Mouse (Mus musculus): ENCODE measurements around the gene Itpka. TPM values are rescaled to one million over a fixed set of nuclear protein-coding genes. Genes with fewer than 3 reads are reported as not detected.

Gene Itpka
- polyA plus RNA-seq, 1 experiment from 2014 or later: 2.1 TPM

DNA sequence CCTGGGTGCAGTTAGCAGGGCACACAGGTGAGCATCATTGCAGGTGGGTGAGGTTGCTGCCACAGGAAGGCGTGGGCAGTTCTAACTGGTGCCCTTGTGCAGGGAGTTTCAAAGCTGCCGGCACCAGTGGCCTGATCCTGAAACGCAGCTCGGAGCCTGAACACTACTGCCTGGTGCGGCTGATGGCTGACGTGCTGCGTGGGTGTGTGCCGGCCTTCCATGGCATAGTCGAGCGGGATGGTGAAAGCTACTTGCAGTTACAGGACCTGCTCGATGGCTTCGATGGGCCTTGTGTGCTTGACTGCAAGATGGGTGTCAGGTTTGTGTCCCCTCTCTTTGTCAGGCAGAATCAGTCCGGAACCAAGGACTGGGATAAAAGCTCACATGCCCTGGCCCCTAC, 7.1 kb downstream of the Itpka start:
- no peak for DNase-seq (ENCODE audit: low spot score)

DNA sequence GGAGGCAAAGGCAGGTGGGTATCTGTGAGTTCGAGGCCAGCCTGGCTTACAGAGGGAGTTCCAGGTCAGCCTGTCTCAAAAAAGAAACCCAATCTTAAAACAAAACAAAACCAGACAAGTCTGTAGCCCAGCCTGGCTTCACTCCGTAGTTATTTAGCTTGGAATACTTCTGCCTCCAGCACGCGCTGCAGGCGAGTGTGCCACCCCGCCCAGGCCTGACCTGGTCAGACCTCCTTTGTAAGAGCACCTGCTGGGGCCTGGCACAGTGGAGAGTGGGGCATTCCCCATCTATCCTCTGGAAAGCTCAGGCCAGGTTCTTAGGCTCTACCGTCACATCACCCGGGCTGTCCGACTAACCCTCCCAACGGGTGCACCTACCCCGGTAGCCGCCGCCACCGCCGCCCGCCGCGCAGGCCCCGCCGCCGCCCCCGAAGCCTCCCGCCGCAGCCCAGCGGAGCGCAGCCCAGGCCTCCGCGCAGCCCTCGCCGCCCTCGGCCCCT, 15.5 kb downstream of the Itpka start:
- DNase-seq (ENCODE audit: low spot score): no peak

- peak; percentile 29 for DNase-seq (ENCODE audit: low spot score)
These were observed 16.1 kb downstream of the Itpka start for GRCm38 (mm10) chr2:119758101-119758843.

GRCm38 (mm10) chr2:119758844-119759835, 17.0 kb downstream of the Itpka start:
- peak; percentile 36 for DNase-seq (ENCODE audit: low spot score)

- no peak for DNase-seq (ENCODE audit: low spot score)
These were observed 18.1 kb downstream of the Itpka start, which contains the start of gene Ltk for GRCm38 (mm10) chr2:119760251-119760650. Gene Ltk, minus strand, starts transcription at chr2:119760431.

DNA sequence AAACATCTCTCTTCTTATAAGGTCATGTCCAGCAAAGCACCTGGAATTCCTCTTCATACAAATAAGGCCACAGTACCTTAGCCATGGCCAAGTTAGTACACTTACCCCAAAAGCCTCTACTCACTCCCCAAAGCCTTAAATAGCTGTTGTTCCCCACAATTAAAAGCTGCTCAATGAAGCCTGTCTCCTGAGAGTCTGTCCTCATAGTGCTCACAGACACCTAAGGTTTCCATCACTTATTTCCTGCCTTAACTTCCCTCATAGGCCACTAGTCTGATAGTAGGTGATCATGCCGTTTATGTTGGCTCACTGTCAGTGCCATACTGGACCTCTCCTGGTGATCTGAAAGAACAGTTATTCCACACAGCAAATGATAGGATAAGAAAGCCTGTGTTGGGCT, 20.1 kb downstream of the Itpka start:
- no peak for DNase-seq (ENCODE audit: low spot score)

DNA sequence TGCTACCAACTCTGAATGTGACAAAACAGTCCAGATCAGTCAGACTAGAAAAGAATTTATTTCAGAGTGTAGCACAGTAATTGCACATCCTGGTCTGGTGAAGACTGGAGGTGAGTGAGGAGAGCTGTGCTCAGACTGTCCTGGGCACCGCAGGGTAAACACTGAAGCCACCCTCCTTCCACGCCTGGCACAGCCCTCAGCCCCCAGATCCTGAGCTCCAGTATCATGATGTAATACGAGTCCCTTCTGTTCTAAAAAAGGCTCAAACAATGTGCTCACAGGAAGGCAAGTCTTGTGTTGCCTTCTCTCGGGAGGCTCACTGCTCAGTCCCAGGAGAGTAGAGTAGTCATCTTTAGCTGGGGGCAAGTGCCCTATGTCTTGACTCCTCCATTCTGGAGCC, 21.8 kb downstream of the Itpka start:
- no peak for DNase-seq (ENCODE audit: low spot score)

DNA sequence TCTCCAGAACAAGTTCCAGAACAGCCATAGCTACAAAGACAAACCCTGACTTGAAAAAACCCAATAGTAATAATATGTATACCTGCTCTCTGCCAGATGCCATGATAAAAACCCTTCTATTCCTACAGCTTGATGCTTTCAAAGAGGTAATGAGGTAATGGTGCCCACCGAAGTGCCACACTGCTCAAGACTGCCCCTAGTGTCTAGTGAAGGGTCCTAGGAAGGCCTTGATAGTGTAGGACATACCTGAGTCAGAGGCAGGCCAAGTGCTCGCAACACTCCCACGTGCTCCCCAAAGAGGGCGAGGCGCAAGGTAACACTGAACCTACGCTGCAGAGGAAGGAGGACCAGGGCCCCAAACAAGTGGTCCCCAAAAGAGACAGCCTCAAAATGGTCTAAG, 25.1 kb downstream of the Itpka start:
- DNase-seq (ENCODE audit: low spot score): peak; percentile 32

DNA sequence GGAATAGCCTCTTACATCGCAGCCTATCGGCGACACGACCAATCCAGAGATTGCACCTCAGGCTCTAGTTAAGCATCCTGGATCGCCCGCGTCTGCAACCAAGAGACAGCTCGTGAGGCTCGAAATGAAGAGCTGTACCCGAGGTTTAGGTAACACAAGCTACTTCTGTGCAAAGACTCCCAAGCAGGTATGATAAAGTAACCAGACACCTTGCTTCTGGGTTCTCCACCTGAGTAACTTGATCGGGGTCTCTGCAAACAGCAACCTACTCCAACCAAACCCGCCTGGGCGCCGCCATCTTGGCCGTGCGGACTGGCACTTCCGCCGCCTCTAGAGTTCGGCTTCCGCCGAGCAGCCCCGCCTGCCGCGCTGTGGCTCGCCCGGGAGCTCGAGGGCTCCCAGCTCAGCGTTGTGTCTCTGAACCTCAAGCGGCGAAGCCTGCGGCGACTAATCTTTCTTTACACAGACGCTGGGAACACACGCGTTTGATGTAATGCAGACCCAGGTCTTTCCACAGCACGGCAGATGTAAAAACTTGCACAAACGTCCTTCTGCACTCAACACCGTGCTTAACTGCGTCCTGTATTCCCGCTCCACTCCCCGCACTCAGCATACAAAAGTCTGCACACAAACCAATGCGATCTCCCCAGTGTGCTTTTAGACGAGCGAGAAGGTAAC, 45.2 kb downstream of the Itpka start, which contains the start of gene Rpap1:
Rpap1 (minus strand) TSS at position 332 of the 678 bp plus-strand sequence.
- peak; percentile 85 for DNase-seq (ENCODE audit: low spot score)

GRCm38 (mm10) chr2:119789996-119790395, 47.9 kb downstream of the Itpka start:
- no peak for DNase-seq (ENCODE audit: low spot score)

GRCm38 (mm10) chr2:119797279-119797783, 55.2 kb downstream of the Itpka start, which contains the start of gene Tyro3:
Gene Tyro3, plus strand, starts transcription at chr2:119797733.
- no peak for DNase-seq (ENCODE audit: low spot score)

- peak; percentile 40 for DNase-seq (ENCODE audit: low spot score)
These were observed 56.2 kb downstream of the Itpka start for GRCm38 (mm10) chr2:119798246-119798927.

- peak; percentile 33 for DNase-seq (ENCODE audit: low spot score)
These were observed 57.2 kb downstream of the Itpka start for GRCm38 (mm10) chr2:119799181-119799960.

GRCm38 (mm10) chr2:119799961-119800550, 57.9 kb downstream of the Itpka start:
- DNase-seq (ENCODE audit: low spot score): peak; percentile 46

Other genes with a start within 250 kb of the Itpka start
- 0.06 and 0.09 TPM in 2 replicates for gene Exd1, start 194.7 kb upstream of the Itpka start, polyA plus RNA-seq (2015; fragmentation: Nextera tagmentation; extraction: Ambion mirVana)
- gene Chp1, start 194.6 kb upstream of the Itpka start, polyA plus RNA-seq (2015; fragmentation: Nextera tagmentation; extraction: Ambion mirVana): 71.1 and 72.1 TPM in 2 replicates
- 121 and 134 TPM in 2 replicates for gene Nusap1, start 124.0 kb upstream of the Itpka start, polyA plus RNA-seq (2015; fragmentation: Nextera tagmentation; extraction: Ambion mirVana)
- 28.9 and 33.1 TPM in 2 replicates for gene Oip5, start 123.9 kb upstream of the Itpka start, polyA plus RNA-seq (2015; fragmentation: Nextera tagmentation; extraction: Ambion mirVana)
- 46.7 and 49.1 TPM in 2 replicates for gene Ndufaf1, start 79.5 kb upstream of the Itpka start, polyA plus RNA-seq (2015; fragmentation: Nextera tagmentation; extraction: Ambion mirVana)
- 63.8 and 73.9 TPM in 2 replicates for gene Rtf1, start 67.3 kb upstream of the Itpka start, polyA plus RNA-seq (2015; fragmentation: Nextera tagmentation; extraction: Ambion mirVana)
- 0.08 TPM in 1 of 2 replicates, not detected in the other for gene Ltk, start 18.1 kb downstream of the Itpka start, polyA plus RNA-seq (2015; fragmentation: Nextera tagmentation; extraction: Ambion mirVana)
- gene Rpap1, start 45.2 kb downstream of the Itpka start, polyA plus RNA-seq (2015; fragmentation: Nextera tagmentation; extraction: Ambion mirVana): 17.9 and 18.0 TPM in 2 replicates
- gene Tyro3, start 55.4 kb downstream of the Itpka start, polyA plus RNA-seq (2015; fragmentation: Nextera tagmentation; extraction: Ambion mirVana): 1.8 and 2.3 TPM in 2 replicates
- 19.5 and 24.1 TPM in 2 replicates for gene Mga, start 154.9 kb downstream of the Itpka start, polyA plus RNA-seq (2015; fragmentation: Nextera tagmentation; extraction: Ambion mirVana)
- 0.68 and 1.2 TPM in 2 replicates for gene Mapkbp1, start 230.4 kb downstream of the Itpka start, polyA plus RNA-seq (2015; fragmentation: Nextera tagmentation; extraction: Ambion mirVana)